Mouse (Mus musculus) urinary bladder, adult 2 months (tissue): ENCODE data around the gene Pom121l2. TPM values are rescaled to one million over a fixed set of nuclear protein-coding genes. Genes with fewer than 3 reads are reported as not detected.

Source experiments
- DNase-seq: peaks from one replicate; pipeline ENCODE4 v3.0.0; 2022; ENCODE audit warnings: low spot score
- polyA plus RNA-seq: library from polyadenylated mRNA; depleted of rRNA; stranded (reverse); fragments of >200 nt; gene quantifications from 2 replicates; pipeline ENCODE4 v1.2.3, GENCODE M21; 2012; rRNA removed

The Pom121l2 gene
- not detected in 2 replicates for polyA plus RNA-seq

DNA sequence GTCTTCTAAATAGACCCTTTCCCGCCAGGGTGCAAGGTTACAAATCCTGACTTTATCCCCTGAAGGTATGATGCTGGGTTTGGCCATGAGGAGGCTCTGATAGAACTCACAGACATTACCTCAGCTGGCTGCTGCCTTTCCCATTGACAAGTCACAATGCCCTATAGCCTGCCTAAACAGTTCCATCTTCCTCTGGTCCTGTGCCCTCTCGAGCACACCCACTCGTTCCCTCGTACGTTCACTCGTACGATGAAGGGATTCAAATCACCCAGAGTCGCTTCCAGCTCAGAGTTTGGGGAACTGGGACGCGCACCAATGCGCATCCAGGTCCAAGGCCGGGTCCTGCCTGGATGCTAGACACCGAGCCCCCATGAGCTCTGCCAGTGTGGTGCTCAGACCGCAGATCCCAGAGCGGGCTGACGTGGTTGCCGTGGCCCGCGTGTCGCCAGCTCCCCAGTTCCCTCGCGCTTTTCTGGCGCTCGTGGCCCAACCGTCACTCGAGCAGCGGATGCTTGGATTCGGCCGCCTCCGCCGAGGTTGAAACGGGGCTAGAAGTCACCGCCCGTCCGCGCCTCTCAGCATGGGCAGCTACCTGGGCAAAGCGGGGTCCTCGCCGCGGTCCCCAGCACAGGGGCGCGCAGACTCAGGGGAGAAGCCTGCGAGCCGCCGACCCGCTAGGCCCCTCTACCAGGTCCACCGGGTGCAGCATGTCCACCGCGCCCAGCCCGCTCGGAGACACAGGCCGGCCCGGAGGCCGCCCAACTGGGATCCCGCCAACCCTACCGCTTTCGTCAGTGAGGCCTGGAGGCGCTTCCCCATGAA, at the start of gene Pom121l2:
TSS of gene Pom121l2 (plus strand) at position 214 of the 822 bp plus-strand sequence.
- peak; percentile 43 for DNase-seq

DNA sequence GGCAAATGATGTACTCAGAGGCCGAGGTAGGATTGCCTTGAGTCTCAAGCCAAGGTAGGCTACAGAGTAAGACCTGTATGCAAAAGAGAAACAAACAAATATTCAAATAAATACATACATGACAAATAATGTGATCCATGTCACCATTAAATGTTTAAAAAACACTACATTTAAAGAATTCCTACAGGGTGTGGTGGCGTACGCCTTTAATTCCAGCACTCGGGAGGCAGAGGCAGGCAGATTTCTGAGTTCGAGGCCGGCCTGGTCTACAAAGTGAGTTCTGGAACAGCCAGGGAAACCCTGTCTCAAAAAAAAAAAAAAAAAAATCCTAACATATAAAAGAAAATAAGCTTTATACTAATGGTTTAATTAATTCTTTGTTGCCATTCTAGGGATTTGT, 49.3 kb upstream of the Pom121l2 start:
- DNase-seq, result no peak

DNA sequence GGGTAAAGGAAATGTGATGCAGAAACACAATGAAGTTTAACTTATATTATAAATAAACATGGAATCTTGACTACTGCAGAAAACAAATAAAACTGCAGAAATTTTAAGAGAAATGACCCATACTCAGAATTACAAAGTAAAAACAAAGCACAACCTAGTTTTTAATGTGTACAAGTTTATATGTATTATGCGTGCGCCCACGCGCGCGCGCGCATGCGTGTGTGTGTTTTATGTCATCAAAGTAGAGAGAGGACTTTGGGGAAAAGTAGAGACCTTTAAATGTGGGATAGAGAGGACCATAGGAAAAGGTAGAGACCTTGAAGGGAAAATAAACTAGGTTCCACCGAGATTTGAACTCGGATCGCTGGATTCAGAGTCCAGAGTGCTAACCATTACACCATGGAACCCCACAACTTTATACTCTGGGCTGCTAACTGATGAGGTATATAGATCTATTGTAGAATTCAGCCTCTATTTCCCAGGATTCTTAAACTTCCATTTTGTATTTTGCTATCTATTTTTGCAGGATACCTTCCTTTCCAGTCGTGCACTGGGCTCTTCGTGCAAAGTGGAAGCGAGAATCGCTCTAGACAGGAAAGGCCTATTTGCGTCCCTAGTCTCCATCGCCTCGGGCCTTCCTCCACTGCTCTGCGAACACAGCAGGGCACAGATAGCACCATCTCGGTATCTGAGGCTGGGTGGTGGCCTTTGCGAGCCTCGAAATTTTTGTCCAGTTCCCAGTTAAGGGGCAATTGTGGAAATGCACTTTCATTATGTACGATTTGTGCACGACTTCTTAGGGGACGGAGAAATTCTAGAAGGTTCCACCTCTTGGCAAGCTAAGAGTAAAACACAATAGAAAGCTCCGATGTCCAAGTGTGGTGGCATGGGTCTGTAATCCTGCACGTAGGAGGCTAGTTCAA, 47.1 kb upstream of the Pom121l2 start:
- DNase-seq, result no peak

DNA sequence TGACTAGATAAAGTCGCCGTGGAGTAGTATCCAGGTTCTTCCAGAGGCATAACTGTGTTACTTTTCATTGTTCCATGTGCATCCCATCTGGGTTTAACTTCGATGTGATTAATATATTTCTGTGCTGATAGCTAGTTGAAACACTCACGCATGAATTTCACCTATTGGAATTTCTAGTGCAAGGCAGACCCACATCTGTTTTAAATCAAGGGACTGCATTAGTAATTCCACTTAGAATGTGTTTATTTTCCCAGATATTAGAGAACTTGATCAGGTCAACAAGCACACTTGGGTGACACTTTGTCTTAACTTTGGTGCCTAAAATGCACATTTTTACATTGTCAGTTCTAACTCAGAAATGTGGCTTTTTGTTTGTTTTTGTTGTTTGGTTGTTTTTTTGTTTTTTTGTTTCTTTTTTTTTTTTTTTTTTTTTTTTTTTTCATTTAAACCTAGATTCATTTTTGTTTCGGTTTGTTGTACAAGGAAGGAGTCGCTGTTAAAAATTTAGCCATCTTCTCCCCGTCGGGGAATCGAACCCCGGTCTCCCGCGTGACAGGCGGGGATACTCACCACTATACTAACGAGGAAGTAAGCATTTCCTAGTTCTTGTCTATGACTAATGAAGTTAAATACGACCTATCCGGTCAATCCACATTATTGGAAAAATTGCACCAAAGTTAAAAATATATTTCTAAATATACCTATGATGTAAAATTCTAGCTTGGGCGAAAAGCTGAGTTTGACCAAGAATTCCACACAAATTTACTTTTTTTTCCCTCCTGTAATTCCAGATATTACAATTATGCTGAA, 45.8 kb upstream of the Pom121l2 start:
- DNase-seq, result peak; percentile 29

DNA sequence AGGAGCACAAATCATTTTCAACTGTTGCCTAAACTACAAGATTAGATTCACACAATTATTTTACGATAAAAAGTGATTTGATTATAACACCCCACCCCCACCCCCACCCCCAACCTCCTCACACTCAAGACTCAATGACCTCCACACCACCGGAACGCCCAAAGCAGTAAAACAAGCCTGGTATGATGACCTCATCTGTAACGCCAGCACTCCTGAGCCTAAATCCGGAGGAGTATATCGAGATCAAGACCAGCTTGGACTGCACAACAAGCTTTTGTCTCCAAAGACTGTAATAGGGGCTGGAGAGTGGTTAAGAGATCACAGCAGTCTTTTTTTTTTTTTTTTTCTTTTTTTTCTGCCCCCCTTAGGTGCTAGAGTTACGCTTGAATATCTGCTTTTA, 45.2 kb upstream of the Pom121l2 start:
- DNase-seq, result no peak

DNA sequence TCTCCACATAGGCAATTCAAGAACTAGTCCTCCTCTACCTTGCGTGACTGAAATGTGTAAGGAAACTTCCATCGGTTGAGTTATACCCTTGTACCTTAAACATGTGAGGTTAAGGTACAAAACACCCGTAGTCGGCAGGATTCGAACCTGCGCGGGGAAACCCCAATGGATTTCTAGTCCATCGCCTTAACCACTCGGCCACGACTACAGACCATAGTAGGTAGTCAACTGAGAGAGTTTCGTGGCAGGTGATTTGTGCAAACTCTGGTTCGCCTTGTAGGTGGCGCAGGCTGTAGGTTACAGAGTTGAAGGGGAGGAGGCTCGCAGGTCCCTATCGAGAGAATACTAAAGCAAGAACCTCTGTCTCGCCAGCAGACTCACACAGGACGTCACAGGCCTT, 44.0 kb upstream of the Pom121l2 start:
- DNase-seq, result peak; percentile 23

DNA sequence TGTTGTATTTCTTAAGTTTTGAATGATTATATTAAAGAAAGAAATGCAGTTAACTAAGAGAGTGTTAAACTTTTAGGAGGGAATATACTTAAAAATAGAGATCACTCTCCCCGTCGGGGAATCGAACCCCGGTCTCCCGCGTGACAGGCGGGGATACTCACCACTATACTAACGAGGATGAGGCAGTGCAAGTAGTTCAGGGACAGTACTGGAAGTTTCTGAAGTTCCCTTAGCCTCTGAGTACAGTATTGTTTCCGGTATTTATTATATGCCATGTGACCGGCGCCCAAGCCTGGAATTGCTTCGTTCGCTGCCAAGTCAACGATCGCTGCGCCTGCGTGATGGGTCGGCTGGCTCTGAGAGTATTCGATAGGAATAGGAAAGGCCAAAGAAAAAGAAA, 40.8 kb upstream of the Pom121l2 start:
- DNase-seq, result peak; percentile 52

DNA sequence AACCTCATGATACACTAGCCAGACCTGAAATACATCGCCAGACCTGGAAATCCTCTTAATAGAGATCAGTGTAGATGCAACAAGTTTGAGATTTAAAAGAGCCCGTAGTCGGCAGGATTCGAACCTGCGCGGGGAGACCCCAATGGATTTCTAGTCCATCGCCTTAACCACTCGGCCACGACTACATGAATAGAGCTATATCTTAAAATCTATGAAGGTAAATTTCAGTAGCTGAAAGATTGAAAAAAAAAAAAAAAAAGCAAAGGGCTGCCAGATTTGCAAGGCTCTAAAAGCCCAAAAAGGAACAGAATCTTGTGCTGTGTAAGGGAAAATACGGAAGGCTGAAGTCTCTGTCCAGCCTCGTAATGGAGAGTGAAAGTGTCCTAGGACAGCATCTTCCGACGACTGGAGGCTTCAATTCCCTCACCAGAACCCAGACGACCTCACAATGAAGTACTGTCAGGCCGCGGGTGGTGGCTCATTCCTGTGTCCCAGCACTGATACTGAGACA, 40.1 kb upstream of the Pom121l2 start:
- DNase-seq, result peak; percentile 51

DNA sequence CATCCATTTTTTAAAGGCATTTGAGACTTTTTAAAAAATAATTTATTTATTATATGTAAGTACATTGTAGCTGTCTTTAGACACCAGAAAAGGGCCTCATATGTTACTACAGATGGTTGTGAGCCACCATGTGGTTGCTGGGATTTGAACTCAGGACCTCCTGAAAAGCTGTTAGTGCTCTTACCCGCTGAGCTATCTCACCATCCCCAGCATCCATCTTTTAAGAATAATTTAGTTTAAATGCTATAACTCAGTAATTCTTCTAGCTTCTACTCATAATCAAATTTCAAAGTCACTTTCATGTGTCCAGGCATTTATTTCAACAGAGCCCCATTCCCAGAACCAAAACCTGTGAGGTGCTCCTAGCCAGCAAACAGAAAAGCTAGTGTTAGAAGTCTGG, 37.4 kb upstream of the Pom121l2 start:
- DNase-seq, result no peak

DNA sequence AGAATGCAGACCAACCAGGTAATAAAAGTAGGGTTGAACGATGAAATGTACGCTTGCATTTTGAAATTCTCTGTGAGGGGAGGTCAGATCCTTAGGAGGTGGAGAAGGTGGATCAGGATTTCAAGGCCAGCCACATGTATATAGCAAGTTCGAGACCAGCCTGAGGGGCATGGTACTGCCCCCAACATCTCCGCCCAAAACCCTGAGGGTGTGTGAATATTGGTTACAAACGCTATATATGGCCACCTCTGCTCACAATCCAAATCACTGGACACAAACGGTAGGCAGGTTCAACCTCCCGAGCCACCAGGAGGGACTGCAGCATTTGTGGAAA, 36.4 kb upstream of the Pom121l2 start:
- DNase-seq, result no peak

DNA sequence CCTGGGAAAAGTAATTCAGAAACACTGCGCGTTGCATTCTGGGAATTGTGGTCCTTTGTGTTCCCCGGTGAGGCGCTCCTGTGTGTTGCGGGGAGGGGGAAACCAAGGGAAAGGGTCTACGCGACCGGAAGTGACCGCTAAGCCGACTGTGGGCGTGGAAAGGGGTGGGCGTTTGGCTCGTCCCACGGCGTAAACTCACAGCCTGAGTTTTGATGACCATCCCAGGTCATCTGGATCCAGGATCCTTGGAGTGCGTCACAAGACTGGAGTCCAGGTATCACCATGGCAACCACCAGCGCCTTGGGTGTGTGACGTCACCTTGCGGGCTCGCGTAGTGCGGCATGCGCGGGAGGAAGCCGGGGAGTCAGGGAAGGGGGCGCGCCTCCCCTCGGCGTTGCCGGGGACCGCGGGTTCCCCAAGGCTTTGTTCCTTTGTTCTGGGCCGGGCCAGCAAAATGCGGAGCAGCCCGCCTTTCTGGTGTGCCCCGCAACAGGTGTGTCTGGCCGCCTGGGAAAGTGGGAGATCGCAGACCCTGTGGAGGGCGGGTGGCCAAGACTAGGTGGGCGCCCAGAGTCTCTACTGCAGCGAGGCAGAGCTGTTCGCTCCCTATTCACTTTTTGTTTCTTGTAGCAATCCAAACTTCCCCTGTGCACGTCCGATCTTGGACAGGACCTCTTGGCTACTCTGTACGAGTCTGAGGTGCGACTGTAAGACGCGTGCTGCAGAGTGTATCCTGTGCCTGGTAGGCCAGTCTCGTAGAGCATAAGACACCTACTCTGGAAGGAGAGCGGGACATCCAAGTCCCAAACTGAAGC, 35.9 kb upstream of the Pom121l2 start, which contains the start of gene Zfp184:
TSS of gene Zfp184 (plus strand) at position 169 of the 815 bp plus-strand sequence.
- DNase-seq, result peak; percentile 74

DNA sequence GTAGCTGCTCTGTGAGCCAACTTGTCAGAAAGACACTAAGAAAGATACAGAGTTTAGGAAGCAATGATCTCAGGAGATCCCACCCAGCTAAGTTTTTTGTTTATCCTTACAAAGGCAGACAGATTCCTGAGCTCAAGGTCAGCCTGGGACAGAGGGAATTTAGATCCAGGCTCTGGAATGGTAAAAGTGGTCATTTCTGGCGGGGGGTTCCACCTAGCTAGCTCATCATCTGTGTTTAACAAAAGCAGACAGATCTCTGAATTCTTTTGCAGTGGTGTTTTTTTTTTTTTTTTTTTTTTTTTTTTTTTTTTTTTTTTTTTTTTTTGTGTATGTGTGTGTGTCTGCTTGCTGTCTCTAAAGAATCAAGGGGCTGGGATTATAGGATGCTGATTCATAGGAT, 11.7 kb upstream of the Pom121l2 start:
- DNase-seq, result no peak

DNA sequence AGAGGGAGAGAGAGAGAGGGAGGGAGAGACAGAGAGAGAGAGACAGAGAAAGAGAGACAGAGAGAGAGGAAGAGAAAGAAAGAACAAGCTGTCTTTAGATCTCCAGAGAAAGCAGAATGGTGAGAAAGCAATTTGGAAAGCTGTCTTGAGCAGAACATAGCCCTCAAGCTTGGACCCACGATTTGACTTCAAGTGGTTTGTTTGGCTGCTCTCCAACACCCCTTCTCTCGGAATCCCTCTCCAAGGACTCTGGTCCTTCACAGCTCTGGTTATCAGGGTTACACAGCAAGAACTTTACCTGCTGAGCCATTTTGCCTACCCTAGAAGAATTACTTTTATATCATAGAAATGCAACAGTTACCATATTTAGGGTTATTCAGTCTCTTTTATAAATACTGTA, 11.2 kb upstream of the Pom121l2 start:
- DNase-seq, result no peak

DNA sequence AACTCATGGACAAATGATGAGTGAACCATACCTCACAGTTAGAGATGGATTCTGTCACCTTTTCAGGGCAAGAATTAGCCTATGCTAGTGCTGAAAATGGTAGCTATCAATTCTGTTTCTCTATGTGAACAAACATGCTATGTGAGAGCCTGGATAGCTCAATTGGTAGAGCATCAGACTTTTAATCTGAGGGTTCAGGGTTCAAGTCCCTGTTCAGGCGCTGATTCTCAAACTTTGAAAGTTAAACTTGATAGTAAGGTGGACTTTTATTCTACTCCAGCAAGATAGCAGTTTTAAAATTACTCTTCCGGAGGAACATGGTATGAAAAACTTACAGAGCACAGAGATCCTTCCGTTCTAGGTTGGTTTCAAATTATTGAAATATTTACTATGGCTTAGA, 9.4 kb upstream of the Pom121l2 start:
- no peak for DNase-seq

DNA sequence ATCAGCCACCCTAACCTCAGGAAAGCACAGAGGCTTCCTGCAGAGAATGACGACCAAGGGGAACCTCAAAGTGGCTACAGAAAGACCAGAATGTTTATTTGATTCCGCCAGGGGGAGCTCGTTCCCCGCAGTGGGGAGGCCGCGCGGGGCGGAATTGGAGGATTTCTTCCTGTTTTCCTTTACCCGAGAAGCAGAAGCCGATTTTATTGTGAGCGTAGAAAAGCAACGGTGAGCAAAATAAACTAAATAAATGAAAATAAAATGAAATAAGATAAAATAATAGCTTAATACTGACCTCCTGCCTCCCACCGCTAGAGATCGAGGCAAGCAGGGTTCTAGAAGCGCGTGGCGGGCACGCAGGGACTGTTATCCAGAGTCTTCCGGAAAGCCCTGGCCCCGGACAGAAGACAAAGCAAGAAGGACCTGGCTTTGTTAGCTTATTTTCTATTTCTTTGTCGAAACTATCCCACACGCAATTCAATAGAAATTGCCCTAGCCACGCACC, 6.7 kb upstream of the Pom121l2 start:
- peak; percentile 76 for DNase-seq

DNA sequence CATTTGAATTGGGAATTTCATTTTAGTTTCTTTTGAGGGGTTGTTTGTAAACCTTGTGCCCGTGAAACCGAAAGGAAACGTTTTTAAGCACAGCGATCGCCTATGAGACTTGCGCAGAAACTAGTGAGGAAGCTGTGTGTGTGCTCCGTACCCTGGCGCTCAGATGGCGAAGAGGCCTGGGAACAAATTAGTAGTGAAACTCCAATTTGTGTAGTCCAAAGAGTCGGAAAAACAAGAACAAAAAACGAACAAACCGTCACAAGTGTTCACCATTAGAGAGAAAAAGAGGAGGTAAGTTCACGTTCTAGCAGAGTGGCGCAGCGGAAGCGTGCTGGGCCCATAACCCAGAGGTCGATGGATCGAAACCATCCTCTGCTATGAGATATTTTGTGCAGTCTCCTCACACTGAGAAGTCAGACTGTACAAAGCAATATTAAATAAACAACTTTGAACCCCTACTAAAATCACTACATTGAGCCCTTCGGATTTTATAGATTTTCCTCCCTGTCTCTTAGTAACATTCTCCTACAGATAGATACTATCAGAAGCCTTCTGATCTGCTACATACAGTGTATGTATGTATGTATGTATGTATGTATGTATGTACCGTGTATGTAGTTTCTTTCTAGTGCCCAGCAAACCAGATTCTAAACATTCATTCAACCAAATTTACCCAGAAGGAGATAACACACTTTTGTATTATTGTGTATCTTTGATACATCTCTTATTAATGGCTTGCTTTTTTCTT, 6.1 kb upstream of the Pom121l2 start:
- DNase-seq, result peak; percentile 33

DNA sequence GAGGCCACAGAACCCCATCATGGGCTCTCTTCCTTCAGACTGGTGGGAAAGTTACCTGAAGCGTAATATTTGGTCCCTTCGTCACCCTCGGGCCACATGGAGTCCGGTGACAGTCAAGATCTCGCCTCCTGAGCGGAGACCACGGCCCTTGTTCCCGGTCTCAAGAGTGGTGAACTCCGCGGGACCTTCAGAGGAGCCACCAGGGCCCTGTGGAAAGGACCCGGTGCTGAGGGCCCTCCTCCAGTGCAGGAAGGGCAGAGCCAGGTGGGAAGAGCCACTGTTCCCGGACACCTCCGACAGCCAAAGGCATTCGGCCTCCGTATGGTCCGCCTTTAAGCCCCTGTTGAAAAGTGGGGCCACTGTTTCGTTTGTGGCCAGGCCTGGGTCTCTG, 804 bp downstream of the Pom121l2 start:
- DNase-seq, result no peak

DNA sequence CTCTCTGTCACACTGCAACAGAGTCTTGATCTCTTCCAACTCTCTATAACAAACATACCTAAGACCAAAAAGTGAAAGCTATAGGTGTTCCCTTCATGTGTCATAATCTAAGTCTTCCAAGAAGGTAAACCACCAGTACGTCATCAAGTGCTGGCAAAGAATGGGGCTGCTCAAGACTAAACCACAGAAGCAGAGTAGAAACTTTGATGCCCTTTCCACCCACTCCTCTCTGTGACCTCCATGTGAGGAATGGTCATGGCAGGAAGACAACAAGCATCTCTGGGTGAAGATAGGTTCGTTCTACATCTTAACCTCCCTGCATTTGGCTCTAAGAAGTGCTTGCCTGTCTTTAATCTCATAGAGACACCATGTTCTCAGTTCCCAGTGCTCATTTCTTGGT, 3.5 kb downstream of the Pom121l2 start:
- no peak for DNase-seq

DNA sequence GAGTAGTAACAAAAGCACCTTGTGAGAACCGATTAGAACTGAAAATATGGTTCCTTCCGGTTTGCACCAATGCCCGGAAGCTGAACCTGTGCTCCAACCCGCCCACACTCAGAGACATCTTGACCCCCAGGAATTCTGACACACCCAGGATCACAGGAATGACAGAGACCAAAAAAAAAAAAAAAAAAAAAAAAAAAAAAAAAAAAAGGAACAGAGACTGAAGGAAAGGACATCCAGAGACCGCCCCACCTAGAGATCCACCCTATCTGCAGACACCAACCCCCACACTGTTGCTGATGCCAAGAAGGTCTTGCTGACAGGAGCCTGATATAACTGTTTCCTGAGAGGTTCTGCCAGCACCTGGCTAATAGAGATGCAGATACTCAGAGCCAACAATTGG, 11.6 kb downstream of the Pom121l2 start:
- no peak for DNase-seq
